Mouse (Mus musculus): ENCODE measurements around the gene AC124108.1. TPM values are rescaled to one million over a fixed set of nuclear protein-coding genes. Genes with fewer than 3 reads are reported as not detected.
A peak's percentile ranks its signal among the peaks of the same experiment; 100 is the strongest.

Gene AC124108.1
- polyA plus RNA-seq, 1 experiment from 2014 or later, result 0.35 TPM

- 0 out of 2 replicates have a peak, but pooled peaks cover 3% of the 10 kb centered on the region for H3K27me3 ChIP-seq (ENCODE audit: control insufficient read depth, insufficient read depth, low read length)
- 56% methylated on average over 3 of the region's 3 CpGs for WGBS
- no peak overlapping the region for H3K27ac ChIP-seq (ENCODE audit: low read length)
- no peak overlapping the region for H3K9ac ChIP-seq (ENCODE audit: low read length)
- no peaks in the 10 kb centered on the region for H3K9me3 ChIP-seq (replicated peaks; ENCODE audit: control insufficient read depth, low read length)
- no peaks in the 10 kb centered on the region for H3K36me3 ChIP-seq (ENCODE audit: control insufficient read depth, insufficient read depth, low read length)
- no peak overlapping the region for H3K4me3 ChIP-seq (replicated peaks; ENCODE audit: low read length)
- no peak overlapping the region for H3K4me2 ChIP-seq (ENCODE audit: low read depth, low read length)
- H3K4me1 ChIP-seq (ENCODE audit: control insufficient read depth, insufficient read depth, low read length), result 0 out of 2 replicates have a peak, but pooled peaks cover 6% of the 10 kb centered on the region
- ATAC-seq (ENCODE audit: insufficient read depth, low FRiP score), result no peak
Observed at GRCm38 (mm10) chr1:132216276-132216675, 25.0 kb downstream of the AC124108.1 start.

- Histone ChIP-seq H3K27ac (ENCODE audit: low read length) (no peak overlapping the region), H3K4me1 (ENCODE audit: control insufficient read depth, insufficient read depth, low read length) (no peaks in the 10 kb centered on the region), H3K4me2 (ENCODE audit: low read depth, low read length) (no peak overlapping the region), H3K27me3 (ENCODE audit: control insufficient read depth, insufficient read depth, low read length) (no peaks in the 10 kb centered on the region), H3K36me3 (ENCODE audit: control insufficient read depth, insufficient read depth, low read length) (no peaks in the 10 kb centered on the region), H3K9ac (ENCODE audit: low read length) (no peak overlapping the region), H3K9me3 (replicated peaks; ENCODE audit: control insufficient read depth, low read length) (no peaks in the 10 kb centered on the region), H3K4me3 (replicated peaks; ENCODE audit: low read length) (no peak overlapping the region)
- WGBS, result 35% methylated on average over 2 of the region's 2 CpGs
- ATAC-seq (ENCODE audit: insufficient read depth, low FRiP score), result no peak
Observed at GRCm38 (mm10) chr1:132221627-132222026, 30.4 kb downstream of the AC124108.1 start.

GRCm38 (mm10) chr1:132222166-132222565 lies 30.9 kb downstream of the AC124108.1 start:
- no peaks in the 10 kb centered on the region for H3K4me1 ChIP-seq (ENCODE audit: control insufficient read depth, insufficient read depth, low read length)
- H3K4me2 ChIP-seq (ENCODE audit: low read depth, low read length), result no peak overlapping the region
- no peaks in the 10 kb centered on the region for H3K9me3 ChIP-seq (replicated peaks; ENCODE audit: control insufficient read depth, low read length)
- no peaks in the 10 kb centered on the region for H3K27me3 ChIP-seq (ENCODE audit: control insufficient read depth, insufficient read depth, low read length)
- ATAC-seq (ENCODE audit: insufficient read depth, low FRiP score), result no peak
- no peak overlapping the region for H3K4me3 ChIP-seq (replicated peaks; ENCODE audit: low read length)
- no peaks in the 10 kb centered on the region for H3K36me3 ChIP-seq (ENCODE audit: control insufficient read depth, insufficient read depth, low read length)
- H3K27ac ChIP-seq (ENCODE audit: low read length), result no peak overlapping the region
- 36% methylated on average over 6 of the region's 6 CpGs for WGBS
- H3K9ac ChIP-seq (ENCODE audit: low read length), result no peak overlapping the region

- no peaks in the 10 kb centered on the region for H3K9me3 ChIP-seq (replicated peaks; ENCODE audit: control insufficient read depth, low read length)
- H3K9ac ChIP-seq (ENCODE audit: low read length), result no peak overlapping the region
- H3K27me3 ChIP-seq (ENCODE audit: control insufficient read depth, insufficient read depth, low read length), result no peaks in the 10 kb centered on the region
- no peaks in the 10 kb centered on the region for H3K36me3 ChIP-seq (ENCODE audit: control insufficient read depth, insufficient read depth, low read length)
- H3K27ac ChIP-seq (ENCODE audit: low read length), result no peak overlapping the region
- H3K4me1 ChIP-seq (ENCODE audit: control insufficient read depth, insufficient read depth, low read length), result no peaks in the 10 kb centered on the region
- no peak overlapping the region for H3K4me2 ChIP-seq (ENCODE audit: low read depth, low read length)
- 62% methylated on average over 13 of the region's 13 CpGs for WGBS
- H3K4me3 ChIP-seq (replicated peaks; ENCODE audit: low read length), result no peak overlapping the region
- no peak for ATAC-seq (ENCODE audit: insufficient read depth, low FRiP score)
Observed at GRCm38 (mm10) chr1:132226297-132227080, 35.2 kb downstream of the AC124108.1 start.

DNA sequence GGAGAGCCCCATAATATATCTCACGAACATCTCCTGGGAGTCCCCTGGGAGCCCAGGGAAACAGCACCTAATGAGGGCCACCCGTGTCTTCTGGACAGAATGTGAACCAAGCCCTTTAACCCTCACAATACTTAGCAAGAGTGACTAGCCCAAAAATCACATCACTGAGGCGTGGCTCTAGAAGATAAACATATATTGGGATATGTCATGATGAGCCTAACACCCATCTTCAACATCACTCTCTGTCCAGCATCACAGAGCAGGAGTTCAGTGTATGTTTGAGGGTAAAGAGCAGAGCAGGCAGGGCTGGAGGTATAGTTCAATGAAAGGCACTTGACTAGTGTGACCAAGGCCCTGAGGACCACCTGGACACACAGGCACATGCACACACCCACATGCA lies 38.4 kb downstream of the AC124108.1 start, which contains the start of gene Gm10188:
TSS of gene Gm10188 (minus strand) at position 101 of the 400 bp plus-strand sequence.
- H3K27me3 ChIP-seq (ENCODE audit: control insufficient read depth, insufficient read depth, low read length), result no peaks in the 10 kb centered on the region
- no peak for ATAC-seq (ENCODE audit: insufficient read depth, low FRiP score)
- no peaks in the 10 kb centered on the region for H3K4me1 ChIP-seq (ENCODE audit: control insufficient read depth, insufficient read depth, low read length)
- no peaks in the 10 kb centered on the region for H3K36me3 ChIP-seq (ENCODE audit: control insufficient read depth, insufficient read depth, low read length)
- H3K9me3 ChIP-seq (replicated peaks; ENCODE audit: control insufficient read depth, low read length), result no peaks in the 10 kb centered on the region
- 86% methylated on average over 3 of the region's 3 CpGs for WGBS
- no peak within 1 kb of the TSS for H3K4me3 ChIP-seq (replicated peaks; ENCODE audit: low read length)
- no peak within 1 kb of the TSS for H3K4me2 ChIP-seq (ENCODE audit: low read depth, low read length)
- H3K27ac ChIP-seq (ENCODE audit: low read length), result no peak within 1 kb of the TSS
- H3K9ac ChIP-seq (ENCODE audit: low read length), result no peak within 1 kb of the TSS

DNA sequence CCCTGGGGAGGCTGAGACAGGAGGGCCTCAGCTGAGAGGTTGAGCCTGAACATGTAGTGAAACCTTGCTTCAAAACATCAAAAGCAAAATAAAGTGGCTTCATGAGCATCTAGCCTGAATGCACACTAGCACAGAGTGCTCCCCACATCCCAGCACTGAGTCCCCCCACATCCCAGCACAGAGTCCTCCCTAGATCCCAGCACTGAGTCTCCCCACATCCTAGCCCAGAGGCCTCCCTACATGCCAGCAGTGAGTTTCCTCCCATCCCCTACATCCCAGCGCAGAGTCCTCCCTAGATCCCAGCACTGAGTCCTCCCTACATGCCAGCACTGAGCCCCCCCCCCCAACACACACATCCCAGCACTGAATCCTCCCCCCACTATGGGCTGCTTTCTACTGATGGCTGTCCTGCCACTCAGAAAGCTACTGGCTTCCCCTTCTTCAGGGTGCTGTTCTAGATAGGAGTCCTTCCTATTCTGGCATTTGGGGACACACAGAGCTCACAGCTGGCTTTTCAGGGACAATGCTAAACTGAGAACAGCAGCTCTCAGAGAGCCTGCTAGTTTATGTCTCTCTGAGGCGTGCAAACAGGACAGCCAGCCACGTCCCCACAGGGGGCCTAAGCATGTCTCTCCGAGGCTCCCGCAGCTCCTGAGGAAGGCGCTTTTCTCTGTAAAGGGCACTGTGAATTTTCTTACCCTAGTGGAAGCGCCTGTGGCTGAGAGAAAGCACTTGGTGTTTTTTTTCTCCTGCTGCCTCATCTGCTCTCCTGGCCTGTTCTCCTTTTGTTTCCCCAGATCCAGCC lies 40.4 kb downstream of the AC124108.1 start:
- H3K36me3 ChIP-seq (ENCODE audit: control insufficient read depth, insufficient read depth, low read length), result no peaks in the 10 kb centered on the region
- no peak overlapping the region for H3K9ac ChIP-seq (ENCODE audit: low read length)
- 56% methylated on average over 7 of the region's 7 CpGs for WGBS
- H3K9me3 ChIP-seq (replicated peaks; ENCODE audit: control insufficient read depth, low read length), result no peaks in the 10 kb centered on the region
- no peak overlapping the region for H3K4me3 ChIP-seq (replicated peaks; ENCODE audit: low read length)
- no peak overlapping the region for H3K4me2 ChIP-seq (ENCODE audit: low read depth, low read length)
- no peaks in the 10 kb centered on the region for H3K4me1 ChIP-seq (ENCODE audit: control insufficient read depth, insufficient read depth, low read length)
- no peaks in the 10 kb centered on the region for H3K27me3 ChIP-seq (ENCODE audit: control insufficient read depth, insufficient read depth, low read length)
- no peak overlapping the region for H3K27ac ChIP-seq (ENCODE audit: low read length)
- no peak for ATAC-seq (ENCODE audit: insufficient read depth, low FRiP score)

GRCm38 (mm10) chr1:132233566-132233965 lies 42.3 kb downstream of the AC124108.1 start:
- H3K9ac ChIP-seq (ENCODE audit: low read length), result no peak overlapping the region
- ATAC-seq (ENCODE audit: insufficient read depth, low FRiP score), result 0 out of 2 replicates have a peak, but pooled peaks have one; percentile 56
- no peak overlapping the region for H3K27ac ChIP-seq (ENCODE audit: low read length)
- no peaks in the 10 kb centered on the region for H3K36me3 ChIP-seq (ENCODE audit: control insufficient read depth, insufficient read depth, low read length)
- no peaks in the 10 kb centered on the region for H3K27me3 ChIP-seq (ENCODE audit: control insufficient read depth, insufficient read depth, low read length)
- H3K4me2 ChIP-seq (ENCODE audit: low read depth, low read length), result no peak overlapping the region
- H3K9me3 ChIP-seq (replicated peaks; ENCODE audit: control insufficient read depth, low read length), result no peaks in the 10 kb centered on the region
- WGBS, result 20% methylated on average over 12 of the region's 12 CpGs
- no peaks in the 10 kb centered on the region for H3K4me1 ChIP-seq (ENCODE audit: control insufficient read depth, insufficient read depth, low read length)
- no peak overlapping the region for H3K4me3 ChIP-seq (replicated peaks; ENCODE audit: low read length)

DNA sequence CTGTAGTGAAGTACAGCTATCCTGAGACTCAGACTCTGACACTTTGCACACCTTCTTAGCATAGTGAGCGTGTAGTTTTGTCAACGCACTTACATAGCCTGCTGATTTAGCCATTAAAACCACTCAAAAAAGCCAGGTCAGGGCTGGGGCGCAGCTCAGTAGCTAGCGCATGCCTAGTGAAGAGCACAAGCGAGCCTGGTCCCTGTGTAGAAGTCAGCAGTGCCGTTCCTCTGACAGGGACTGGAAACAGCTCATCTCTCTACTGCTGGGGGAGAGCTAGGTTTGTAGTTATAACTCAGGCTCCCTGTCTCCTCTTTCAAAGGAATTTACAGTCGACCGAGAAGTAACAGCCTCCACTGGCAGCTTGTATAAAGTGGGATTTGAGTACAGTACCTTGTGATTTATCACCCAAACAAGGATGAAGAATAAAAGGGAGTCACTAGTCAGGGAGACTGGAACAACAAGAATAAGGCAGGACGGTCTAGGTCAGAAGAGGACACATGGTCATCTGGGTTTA lies 43.6 kb downstream of the AC124108.1 start:
- Histone ChIP-seq H3K4me1 (ENCODE audit: control insufficient read depth, insufficient read depth, low read length) (no peaks in the 10 kb centered on the region), H3K27ac (ENCODE audit: low read length) (no peak overlapping the region), H3K27me3 (ENCODE audit: control insufficient read depth, insufficient read depth, low read length) (no peaks in the 10 kb centered on the region), H3K4me3 (replicated peaks; ENCODE audit: low read length) (no peak overlapping the region), H3K36me3 (ENCODE audit: control insufficient read depth, insufficient read depth, low read length) (no peaks in the 10 kb centered on the region), H3K9ac (ENCODE audit: low read length) (no peak overlapping the region), H3K9me3 (replicated peaks; ENCODE audit: control insufficient read depth, low read length) (no peaks in the 10 kb centered on the region), H3K4me2 (ENCODE audit: low read depth, low read length) (no peak overlapping the region)
- ATAC-seq (ENCODE audit: insufficient read depth, low FRiP score), result no peak
- WGBS, result 40% methylated on average over 9 of the region's 9 CpGs

Measured in stomach, embryonic 16.5 days (tissue).